Mouse (Mus musculus) liver, adult 2 months (tissue): ENCODE results near the gene Slc35e3.

Experiments used
- CTCF ChIP-seq: fragments of 200-500 bp; IDR thresholded peaks from 2 replicates; pipeline ENCODE4 v1.5.1; 2011; ENCODE audit warnings: low read depth, low read length, control low read depth
- POLR2A ChIP-seq: fragments of 200-500 bp; IDR thresholded peaks from 2 replicates; pipeline ENCODE4 v1.6.1; 2011; ENCODE audit warnings: low read length, control low read depth; ENCODE audit not compliant: insufficient read depth; ENCODE audit errors: extremely low read depth

DNA sequence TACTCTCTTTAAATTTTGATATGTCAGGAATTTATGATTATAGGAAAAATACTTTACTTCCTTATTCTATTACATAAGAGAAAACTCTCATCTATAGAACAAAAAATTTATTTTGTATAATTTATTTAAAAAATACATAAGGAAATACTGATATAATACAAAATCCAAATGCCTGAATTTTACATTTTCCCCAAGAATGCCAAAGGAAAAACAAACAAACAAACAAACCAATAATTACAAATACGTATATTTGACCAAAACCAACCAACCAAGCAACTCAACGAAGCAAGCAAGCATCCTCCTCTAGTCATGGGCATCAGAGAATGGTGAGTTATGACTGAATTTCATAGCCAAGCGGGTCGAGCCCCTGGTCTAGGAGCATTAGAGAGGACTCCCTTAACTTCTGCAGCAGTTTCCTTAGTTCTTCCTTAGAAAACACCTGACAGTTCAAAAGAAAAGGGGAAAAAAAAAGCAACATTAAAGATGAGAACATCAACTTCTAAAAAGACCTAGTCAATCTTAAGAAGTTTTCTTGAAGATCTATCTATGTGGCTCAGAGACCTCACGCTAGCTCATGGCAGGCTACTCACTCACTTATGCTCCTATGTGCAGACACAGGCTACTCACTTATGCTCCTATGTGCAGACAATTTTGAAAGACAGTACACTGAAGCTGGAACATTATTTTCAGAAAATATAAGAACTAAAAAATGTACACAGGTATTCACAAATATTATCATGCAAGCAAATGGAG lies 4.5 kb upstream of the Slc35e3 start:
- TF ChIP-seq POLR2A (no peak), CTCF (no peak)
